Mouse (Mus musculus) heart, postnatal 10 days (tissue): ENCODE measurements around the gene Il24. TPM values are rescaled to one million over a fixed set of nuclear protein-coding genes. Genes with fewer than 3 reads are reported as not detected.
A peak's percentile ranks its signal among the peaks of the same experiment; 100 is the strongest.

Source experiments
- DNase-seq, 2 experiments: peaks; one replicate each; pipeline ENCODE4 v3.0.0; 2021
- intact Hi-C: fragments of 180-260 bp; cut with DNase I; formaldehyde crosslinking; loops from one replicate; pipeline ENCODE4 v1.15.1; 2025
- total RNA-seq, 2 experiments: library from RNA; stranded (reverse); gene quantifications; 2 replicates each; pipeline ENCODE4 v1.2.3; 2021

The Il24 gene
- not detected for total RNA-seq

DNA sequence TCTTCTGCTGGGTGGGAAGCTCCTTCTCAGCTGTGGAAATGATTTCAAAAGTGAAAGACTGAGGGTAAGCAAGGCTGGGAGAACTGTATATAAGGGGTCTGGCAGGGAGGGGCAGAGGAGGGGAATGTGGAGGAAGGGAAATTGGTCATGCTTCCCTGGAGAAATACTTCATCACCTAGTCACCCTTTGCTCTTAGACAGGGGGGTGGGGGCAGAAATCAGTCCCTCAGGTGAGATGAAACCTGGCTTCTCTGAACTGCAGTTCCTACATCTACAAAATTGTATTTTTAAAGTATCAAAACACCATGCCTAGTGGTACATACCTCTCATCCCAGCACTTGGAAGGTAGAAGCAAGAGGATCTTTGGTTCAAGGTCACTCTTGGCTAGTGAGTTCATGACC is at the start of gene Il24:
Il24 (minus strand) TSS at position 101 of the 400 bp plus-strand sequence.
- intact Hi-C loops = no loop called here
- no peak for DNase-seq

- DNase-seq = no peak
- intact Hi-C loops = no loop called here
Measured at GRCm38 (mm10) chr1:130936351-130936750, 49.1 kb upstream of the Il24 start.

- DNase-seq = no peak
- intact Hi-C loops = no loop called here
Measured at GRCm38 (mm10) chr1:130926484-130926883, 39.2 kb upstream of the Il24 start.

DNA sequence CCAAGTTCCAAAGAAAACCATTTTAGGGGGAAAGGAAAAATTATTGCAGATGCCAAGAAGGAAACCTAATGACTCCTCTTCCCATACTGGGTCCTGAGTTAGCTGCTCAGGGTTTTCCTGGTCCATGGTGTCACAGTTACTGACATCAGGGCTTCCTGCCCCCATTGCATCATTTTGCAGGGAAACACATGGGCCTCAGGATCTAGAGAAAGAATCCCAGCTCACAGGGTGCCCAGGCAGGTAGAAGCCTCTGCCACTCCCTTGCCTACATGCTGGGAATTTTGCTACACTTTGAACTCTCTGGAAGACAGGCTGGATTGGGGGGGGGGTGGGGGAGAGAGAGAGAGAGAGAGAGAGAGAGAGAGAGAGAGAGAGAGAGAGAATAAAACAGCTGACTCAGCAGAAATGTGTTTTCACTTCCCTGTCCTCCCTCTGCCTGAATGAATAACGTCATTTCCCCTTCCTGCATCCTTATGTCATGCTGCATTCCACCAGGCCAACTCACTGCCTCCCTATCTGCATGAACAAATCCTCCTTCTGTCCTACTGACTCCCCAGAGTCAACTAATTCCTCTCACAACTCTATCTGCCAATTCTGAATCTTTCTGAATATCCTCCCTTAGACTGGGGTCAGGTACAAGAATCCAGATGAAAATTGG is 31.2 kb upstream of the Il24 start:
- DNase-seq = peak in 1 of 2 experiments; percentile 4
- intact Hi-C loops = no loop called here

DNA sequence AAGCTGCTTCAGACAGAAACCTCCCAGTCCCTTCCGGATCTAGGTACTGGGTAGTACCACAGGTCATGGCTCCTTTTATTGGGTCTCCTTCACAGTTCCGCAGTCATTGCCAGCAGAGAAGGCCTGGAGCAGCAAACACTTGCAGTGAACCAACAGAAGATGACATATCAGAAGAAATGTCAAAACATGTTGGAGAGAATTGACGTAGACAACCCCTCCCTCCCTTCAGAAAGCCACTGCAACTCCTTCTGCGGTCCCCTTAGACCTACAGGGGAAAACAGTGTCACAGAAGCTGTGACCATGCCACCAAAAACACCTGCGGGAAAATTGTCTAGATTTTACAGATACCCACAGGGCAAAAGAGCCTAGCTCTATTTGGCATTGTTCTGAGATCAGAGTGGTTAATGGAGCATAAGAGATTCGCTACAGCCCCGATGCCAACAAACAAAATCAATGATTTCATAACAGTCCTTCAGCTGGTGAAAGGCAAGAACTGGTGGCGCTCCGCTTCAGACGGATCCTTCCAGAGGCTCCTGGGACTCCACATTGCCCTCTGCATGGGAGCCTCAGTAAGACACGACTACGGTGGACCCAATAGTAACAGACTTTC is 24.3 kb upstream of the Il24 start, which contains the start of gene Il20:
Il20 (minus strand) TSS at position 51 of the 610 bp plus-strand sequence.
- intact Hi-C loops = no loop called here
- DNase-seq = no peak

- no peak for DNase-seq
- intact Hi-C loops = no loop called here
Measured at GRCm38 (mm10) chr1:130902505-130902904, 15.3 kb upstream of the Il24 start.

DNA sequence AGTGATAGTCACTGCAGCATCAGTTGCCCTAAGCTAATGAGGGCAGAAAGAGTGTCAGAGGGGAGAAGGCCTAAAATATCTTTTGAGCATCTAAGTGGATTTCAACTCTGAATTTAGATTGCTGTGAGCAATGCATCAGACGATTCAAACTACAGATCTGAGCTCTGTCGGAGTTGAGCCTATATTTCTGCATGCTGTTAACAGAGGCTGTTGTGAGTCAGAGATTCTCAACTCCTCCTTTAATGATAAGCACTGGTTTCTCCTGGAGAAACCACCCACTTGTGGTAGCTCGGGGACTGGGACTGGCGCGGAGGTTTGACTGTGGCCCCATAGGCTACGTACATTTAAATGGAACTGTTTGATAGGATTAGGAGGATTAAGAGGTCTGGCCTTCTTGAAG is 7.2 kb upstream of the Il24 start:
- no peak for DNase-seq
- intact Hi-C loops = no loop called here

- DNase-seq = no peak
- intact Hi-C loops = no loop called here
Measured at GRCm38 (mm10) chr1:130893329-130894040, 6.2 kb upstream of the Il24 start.

GRCm38 (mm10) chr1:130892446-130892845 is 5.2 kb upstream of the Il24 start:
- intact Hi-C loops = no loop called here
- no peak for DNase-seq

DNA sequence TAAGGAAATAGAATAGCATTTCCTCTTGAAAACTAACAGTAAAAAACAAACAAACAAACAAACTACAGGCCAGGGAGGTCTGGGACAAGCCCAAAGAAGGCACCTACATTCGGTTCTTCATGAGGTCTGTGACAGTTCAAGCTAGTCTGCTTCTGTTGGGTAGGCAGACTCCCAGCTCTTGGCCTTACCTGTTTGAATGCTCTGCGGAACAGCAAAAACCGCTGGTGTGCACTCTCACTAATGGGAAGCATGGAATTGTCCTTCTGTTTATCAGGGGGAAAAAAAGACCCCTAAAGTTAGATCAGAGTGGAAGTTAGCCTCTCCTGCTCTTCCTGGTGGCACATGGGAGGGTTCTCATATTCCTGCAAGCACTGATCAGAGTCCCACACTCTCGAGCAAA is 4.1 kb downstream of the Il24 start:
- intact Hi-C loops = no loop called here
- DNase-seq = no peak

DNA sequence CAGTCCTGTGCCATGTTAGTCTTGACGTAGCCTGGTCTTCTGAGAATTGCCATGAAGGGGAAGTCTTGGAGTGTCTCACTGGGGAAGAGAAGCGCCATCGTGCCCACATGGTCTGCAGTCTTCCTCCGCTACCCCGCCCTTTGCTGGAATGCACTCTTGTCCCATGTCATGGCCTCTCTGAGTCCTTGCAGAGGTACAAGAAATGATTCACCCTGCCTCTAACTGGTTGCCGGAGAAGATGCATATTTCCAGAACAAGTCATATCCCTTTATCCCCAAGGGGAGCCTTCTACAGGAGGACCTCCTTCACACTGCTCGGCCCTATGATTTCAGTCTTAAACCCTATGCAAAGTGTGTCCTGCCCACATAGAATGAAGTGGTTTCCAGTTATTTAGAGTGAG is 7.3 kb downstream of the Il24 start:
- intact Hi-C loops = loop anchor here (5.0 to 10.0 kb wide), 3 partner anchors 255 to 382 kb away; partner anchors contain the start of gene Dyrk3
- no peak for DNase-seq

- intact Hi-C loops = loop anchor here (2.0 to 10.0 kb wide), 4 partner anchors 175 to 384 kb away; partner anchors contain the start of gene Dyrk3
- no peak for DNase-seq
Measured at GRCm38 (mm10) chr1:130877889-130878614, 9.2 kb downstream of the Il24 start.

GRCm38 (mm10) chr1:130876931-130877509 is 10.2 kb downstream of the Il24 start:
- peak; percentile 63 to 78 for DNase-seq
- intact Hi-C loops = loop anchor here (2.0 to 10.0 kb wide), 4 partner anchors 176 to 385 kb away; partner anchors contain the start of gene Dyrk3

DNA sequence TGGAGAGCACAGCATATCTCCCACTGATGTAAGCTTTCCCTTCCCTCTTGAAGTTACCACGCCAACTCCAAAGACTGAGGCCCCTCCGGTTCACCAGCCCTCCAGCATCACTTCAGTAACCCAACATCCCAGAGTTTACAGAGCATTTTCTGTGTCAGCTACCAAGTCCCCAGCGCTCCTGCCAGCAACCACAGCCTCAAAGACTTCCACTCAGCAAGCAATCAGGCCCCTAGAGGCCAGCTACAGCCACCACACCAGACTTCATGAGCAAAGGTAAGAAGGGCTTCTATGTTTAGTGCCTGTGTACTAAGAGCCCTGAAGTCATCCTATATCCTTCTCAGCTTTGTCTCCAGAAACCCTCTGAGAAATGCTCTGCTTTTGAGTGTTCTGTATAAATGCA is 11.3 kb downstream of the Il24 start:
- no peak for DNase-seq
- intact Hi-C loops = loop anchor here (1.0 to 10.0 kb wide), 5 partner anchors 103 to 386 kb away; partner anchors contain the start of gene Dyrk3

DNA sequence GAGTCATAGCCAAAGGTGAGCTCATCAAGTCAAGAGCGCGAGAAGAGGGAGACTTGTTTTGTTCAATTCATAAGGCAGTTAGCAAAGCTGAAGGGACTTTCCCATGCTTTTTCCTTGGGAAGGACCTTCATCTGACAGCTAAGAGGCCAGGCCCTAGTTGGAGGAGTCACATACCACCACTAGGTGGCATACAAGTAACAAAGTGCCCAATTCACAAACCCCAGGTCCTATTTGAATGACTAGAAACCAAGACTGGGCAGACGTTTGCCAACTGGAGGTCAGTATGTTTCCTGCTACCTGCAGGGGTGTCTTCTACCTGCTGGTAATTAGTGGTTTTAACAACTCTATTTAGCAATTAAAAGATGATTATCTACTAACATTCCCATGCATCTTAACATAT is 12.1 kb downstream of the Il24 start:
- intact Hi-C loops = loop anchor here (1.0 to 10.0 kb wide), 4 partner anchors 104 to 387 kb away; partner anchors contain the start of gene Dyrk3
- peak; percentile 64 to 70 for DNase-seq

DNA sequence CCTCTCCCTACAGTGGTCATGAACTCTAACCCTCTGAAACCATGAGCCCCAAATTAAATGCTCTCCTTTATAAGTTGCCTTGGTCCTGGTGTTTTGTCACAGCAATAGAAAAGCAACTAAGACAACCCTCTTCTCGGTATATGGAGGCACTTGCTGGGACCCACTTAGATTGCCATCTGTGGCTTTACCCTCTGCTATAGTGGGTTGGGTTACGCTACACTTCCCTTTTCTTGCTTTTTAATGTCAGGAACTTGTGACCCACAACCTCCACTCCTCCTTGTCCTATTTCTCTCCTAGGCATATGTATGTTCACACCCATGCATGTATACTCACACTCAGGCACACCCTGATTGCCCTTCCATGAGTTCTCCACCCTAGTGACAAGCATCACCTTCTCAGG is 14.3 kb downstream of the Il24 start:
- intact Hi-C loops = loop anchor here (10.0 kb wide), 2 partner anchors 262 to 328 kb away; partner anchors contain the start of gene Dyrk3
- DNase-seq = no peak

GRCm38 (mm10) chr1:130865541-130866221 is 21.6 kb downstream of the Il24 start, which contains the start of gene Fcmr:
Fcmr (plus strand) TSS chr1:130865669.
- DNase-seq = no peak
- intact Hi-C loops = no loop called here

DNA sequence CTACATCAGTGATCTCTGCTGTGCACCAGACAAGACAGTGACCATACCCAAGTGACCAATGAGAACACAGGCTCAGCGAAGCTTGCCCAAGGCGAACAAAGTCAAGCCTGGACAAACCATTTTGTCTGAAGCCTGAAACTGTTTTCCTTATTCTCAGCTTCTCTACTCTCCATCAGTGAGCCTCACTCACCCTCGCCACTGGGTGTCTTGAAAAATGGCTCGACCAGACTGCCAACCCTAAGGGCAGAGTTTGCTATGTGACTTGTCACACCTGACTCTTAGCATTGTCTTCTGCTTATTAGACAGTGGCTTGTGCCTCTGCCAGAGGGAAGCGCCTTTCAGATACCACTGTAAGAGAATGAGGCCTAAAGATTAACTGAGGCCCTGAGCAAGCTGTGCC is 22.5 kb downstream of the Il24 start:
- intact Hi-C loops = no loop called here
- DNase-seq = no peak

DNA sequence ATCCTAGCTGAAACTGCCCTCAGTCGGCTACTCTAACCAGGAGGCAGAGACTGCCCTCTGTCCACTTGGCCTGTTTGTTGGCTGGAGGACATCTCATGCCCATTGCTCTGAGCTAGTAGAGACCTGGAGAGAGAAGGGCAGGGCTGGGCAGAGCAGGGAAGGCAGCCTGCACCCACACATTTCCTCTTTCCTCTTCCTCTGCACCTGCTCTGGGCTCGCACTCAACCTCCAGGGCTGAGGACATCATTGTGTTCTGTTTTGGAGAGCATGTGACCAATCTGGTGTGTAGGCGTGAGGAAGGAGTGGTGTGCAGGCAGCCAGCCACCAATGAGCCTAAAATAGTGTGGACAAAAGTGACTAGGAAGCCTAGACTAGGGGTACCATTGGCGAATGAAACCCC is 23.0 kb downstream of the Il24 start:
- DNase-seq = no peak
- intact Hi-C loops = no loop called here

- intact Hi-C loops = no loop called here
Measured at GRCm38 (mm10) chr1:130857456-130857855, 29.8 kb downstream of the Il24 start.

More at GRCm38 (mm10) chr1:130857456-130857855, 29.8 kb downstream of the Il24 start:
- no peak for DNase-seq
